Mouse (Mus musculus) left cerebral cortex, adult 2 months (tissue): Measurements from ENCODE around the gene Atxn3. TPM values are rescaled to one million over a fixed set of nuclear protein-coding genes. Genes with fewer than 3 reads are reported as not detected.

Experiments
- DNase-seq, 2 experiments: peaks; one replicate each; pipeline ENCODE4 v3.0.0; 2021 to 2022; ENCODE audit warnings: low spot score in 2 of 2, mixed read lengths in 1 of 2; ENCODE audit errors: extremely low spot score in 1 of 2
- H3K27ac ChIP-seq: fragments of 200-600 bp; 2 replicates; pipeline ENCODE4 v1.8.1; 2022
- H3K4me3 ChIP-seq: fragments of 200-600 bp; 2 replicates; pipeline ENCODE4 v1.8.1; 2022
- CTCF ChIP-seq: fragments of 200-600 bp; IDR thresholded peaks from 2 replicates; pipeline ENCODE4 v1.8.1; 2022; ENCODE audit warnings: antibody characterized with exemption, mild to moderate bottlenecking, moderate library complexity
- intact Hi-C: fragments of 180-260 bp; cut with DNase I; formaldehyde crosslinking; loops from one replicate; pipeline ENCODE4 v1.15.1; 2025
- total RNA-seq, 2 experiments: library from RNA; stranded (reverse); gene quantifications; 2 replicates each; pipeline ENCODE4 v1.2.3; 2021

The Atxn3 gene
- total RNA-seq, 2 experiments from 2014 or later: 21.9 to 22.1 TPM

GRCm38 (mm10) chr12:101876374-101876773, 81.7 kb downstream of the Atxn3 start:
- intact Hi-C loops: loop anchor here (2.0 kb wide), 1 partner anchor 752 kb away; no protein-coding TSS in a partner anchor

GRCm38 (mm10) chr12:101875107-101875506, 82.9 kb downstream of the Atxn3 start:
- H3K4me3 ChIP-seq: no peak overlapping the region
- peak; percentile 75 for TF ChIP-seq CTCF
- no peak overlapping the region for H3K27ac ChIP-seq
- no peak for DNase-seq
- intact Hi-C loops: loop anchor here (2.0 kb wide), 1 partner anchor 64 kb away; no protein-coding TSS in a partner anchor

More at GRCm38 (mm10) chr12:101876374-101876773, 81.7 kb downstream of the Atxn3 start:
- H3K4me3 ChIP-seq: no peak overlapping the region
- DNase-seq: no peak
- no peak for TF ChIP-seq CTCF
- no peak overlapping the region for H3K27ac ChIP-seq

Other genes with a start within 250 kb of the Atxn3 start
- under 1 TPM; 0.19 to 0.23 TPM for gene Tc2n, start 239.7 kb downstream of the Atxn3 start, total RNA-seq
- 1 to 10 TPM; 4.7 to 6.5 TPM for gene Fbln5, start 139.2 kb downstream of the Atxn3 start, total RNA-seq
- gene Trip11, start 45.0 kb downstream of the Atxn3 start, total RNA-seq: 10 to 100 TPM; 30.7 to 30.8 TPM
- gene Cpsf2, start 17.7 kb upstream of the Atxn3 start, total RNA-seq: 10 to 100 TPM; 24.6 to 27.6 TPM
- 10 to 100 TPM; 46.4 to 47.2 TPM for gene Slc24a4, start 170.5 kb upstream of the Atxn3 start, total RNA-seq